Mouse (Mus musculus): ENCODE measurements around the gene Barx1.

The Barx1 gene

DNA sequence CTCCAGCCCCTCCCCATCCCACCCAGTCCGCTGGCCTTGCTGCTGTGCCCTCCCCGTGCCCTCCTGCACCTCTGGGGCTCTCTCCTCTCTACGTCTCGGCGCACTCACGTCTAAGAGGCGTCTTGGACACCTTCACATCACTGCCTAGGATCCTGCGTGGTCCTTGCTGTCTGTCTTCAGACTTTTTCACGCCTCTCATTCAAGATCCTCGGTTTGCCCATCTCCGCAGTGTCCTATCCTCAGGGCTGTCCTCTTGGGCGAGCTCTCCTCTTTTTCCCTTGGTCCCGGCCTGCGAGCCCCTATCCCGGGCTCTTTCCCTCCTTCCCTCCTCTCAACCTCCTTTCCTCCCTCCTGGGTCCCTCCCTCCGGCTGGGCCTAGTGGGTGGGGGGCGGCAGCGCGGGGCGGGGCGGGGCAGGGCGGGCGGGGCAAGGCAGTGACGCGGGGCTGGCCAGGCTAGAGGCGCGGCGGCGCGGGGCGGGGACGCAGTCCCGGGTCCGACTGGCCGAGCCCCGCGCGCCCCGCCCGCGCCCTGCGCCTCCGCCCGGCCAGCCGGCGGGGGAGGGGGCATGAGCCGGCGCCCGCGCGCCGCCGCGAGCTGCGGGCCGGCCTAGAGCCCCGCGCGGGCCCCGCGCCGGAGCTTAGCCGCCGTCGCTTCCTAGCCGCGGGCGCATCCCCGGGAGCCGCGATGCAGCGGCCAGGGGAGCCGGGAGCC, at the start of gene Barx1:
Gene Barx1, plus strand, starts transcription at position 568 of the 713 bp plus-strand sequence.
- DNase-seq (ENCODE audit: low spot score in 2 of 2) = no peak

DNA sequence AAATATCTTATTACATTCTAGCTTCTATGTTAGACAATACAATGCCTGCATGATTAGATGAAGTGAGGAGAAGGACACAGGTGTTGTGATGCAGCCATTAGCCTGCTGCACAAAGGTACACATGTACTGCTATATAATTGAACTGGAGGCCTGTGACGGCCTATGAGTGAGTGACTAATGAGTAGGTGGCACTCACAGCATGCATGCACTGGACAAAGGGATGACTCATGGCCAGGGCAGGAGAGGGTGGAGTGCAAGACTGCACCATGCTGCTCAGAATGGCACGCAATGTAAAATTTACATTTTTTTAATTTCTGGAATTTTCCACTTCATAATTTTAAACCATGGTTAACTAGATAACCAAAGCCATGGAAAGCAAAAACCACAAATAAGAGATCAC, 48.3 kb upstream of the Barx1 start:
- DNase-seq (ENCODE audit: low spot score in 2 of 2) = no peak

DNA sequence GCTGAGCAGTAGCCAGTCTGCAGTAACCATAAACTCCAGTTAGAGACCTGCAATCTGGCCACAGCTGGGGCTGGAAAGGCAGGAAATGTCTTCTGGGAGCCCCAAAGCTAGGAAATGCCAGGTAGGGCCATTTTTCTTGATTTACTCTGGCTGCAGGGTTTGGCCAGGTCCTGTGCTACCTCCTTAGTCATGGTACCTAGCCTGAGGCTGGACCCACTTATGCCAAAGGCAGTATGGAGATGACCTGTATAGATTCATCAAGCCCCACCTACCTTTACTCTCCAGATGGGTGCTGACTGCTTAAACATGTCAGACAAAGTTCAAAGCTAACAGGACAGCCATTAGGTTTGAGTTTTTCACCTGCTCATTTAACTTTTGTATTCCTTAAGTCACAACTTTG, 45.0 kb upstream of the Barx1 start:
- no peak for DNase-seq (ENCODE audit: low spot score in 2 of 2)

DNA sequence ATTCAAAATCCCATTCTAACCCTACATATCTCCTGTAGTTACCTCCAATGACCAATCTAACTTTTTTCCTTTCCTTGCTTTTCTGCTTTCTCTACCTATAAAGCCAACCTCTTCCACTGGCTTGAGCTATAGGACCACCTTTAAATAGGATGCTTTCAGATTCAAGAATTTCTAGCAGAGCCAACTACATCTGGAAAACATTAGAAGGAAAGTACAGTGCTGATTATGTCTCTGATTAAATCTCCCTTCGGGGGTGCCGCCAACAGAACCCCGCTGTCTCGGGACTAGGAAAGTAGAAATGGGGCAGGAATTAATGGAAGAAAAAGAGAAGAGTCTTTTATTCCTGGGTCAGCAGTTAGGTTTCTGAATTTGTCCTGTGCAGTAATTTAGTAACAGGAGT, 43.9 kb upstream of the Barx1 start:
- DNase-seq (ENCODE audit: low spot score in 2 of 2) = no peak

DNA sequence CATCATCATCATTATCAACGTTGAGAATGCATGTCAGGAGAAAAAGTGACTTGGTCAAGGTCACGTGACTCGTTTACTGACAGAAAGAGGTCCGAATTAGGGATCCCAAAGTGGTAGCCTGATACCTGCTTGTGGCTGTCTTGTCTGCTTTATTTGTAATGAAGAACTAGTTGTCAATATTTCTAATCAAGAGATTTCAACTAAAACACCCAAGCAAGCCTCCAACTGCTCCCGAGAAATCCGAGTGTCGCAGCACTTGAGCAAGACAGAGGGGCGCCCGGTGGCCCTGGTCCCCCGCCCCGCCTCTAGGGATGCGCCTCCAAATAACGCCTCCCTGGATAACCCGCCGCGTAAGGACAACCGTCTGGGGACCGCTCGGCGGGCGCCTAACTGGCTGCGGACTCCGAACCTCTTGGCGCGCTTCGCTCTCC, 37.8 kb upstream of the Barx1 start:
- no peak for DNase-seq (ENCODE audit: low spot score in 2 of 2)

DNA sequence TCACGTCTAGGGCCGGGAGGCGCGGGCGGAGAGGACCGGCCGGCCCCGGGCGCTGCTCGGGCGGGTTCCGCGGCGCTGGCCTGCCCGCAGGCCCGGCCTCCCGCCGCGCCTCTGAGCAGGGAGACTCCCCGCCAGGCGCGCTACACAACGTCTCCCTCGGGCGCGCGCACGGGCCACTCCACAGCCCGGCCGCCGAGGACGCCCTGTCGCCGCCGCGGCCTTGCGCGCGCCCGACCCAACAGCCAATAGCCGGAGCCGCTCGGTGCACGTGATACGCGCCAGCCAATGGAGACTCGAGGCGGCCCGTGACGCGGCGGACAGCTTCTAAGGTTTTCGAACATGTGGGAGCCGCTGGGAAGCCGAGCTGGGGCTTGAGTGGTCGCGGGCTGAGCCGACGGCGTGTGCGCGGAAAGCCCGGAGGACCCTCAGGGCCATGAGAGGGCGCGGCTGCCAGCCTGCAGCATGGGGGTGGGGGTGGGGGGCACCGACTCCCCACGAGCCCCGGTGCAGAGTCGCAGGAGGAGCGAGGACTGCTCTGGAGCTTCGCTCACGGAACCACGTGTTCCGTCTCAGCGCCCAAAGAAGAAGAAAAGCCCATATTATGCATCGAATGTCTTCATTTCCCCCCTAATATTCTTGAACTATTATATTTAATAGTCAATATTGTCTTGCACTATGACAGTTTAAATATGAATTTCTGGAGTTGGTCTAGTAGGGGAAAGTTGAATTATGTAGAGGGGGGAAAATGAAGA, 37.2 kb upstream of the Barx1 start, which contains the start of gene Ptpdc1:
Gene Ptpdc1, minus strand, starts transcription at position 232 of the 752 bp plus-strand sequence.
- peak; percentile 93 to 97 for DNase-seq (ENCODE audit: low spot score in 2 of 2)

DNA sequence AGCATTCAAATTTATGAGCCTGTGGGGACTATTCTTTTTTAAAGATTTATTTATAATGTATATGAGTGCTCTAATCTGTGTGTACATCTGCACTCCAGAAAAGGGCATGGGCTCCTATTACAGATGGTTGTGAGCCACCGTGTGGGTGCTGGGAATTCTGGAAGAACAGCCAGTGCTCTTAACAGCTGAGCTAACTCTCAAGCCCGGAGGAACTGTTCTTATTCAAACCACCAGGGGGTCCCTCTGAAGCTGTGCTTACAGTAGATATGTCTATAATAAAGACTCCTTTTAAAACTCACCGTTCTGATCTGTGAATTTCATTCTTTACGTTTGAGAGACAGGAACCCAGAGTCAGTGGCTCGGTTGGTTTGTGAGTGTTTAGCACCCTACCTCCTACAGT, 31.1 kb upstream of the Barx1 start:
- DNase-seq (ENCODE audit: low spot score in 2 of 2) = no peak

DNA sequence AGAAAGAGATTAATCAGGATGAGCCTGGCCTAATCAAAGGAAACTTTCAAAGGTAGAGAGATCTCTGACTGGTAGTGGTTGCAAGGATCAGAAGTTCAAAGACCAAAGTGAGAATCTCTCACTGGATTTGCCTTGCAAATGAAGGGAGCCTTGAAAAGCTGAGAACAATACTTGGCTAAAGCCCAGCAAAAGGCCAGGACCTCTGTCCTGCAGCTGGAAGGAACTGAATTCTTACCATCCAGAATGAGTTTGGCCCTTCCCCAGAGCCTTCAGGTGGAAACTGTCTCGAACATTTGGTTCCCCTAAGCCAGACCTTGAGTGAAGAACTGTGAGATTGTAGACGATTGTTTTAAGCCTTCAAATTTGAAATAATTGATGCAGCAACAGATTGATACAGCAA, 25.1 kb upstream of the Barx1 start:
- no peak for DNase-seq (ENCODE audit: low spot score in 2 of 2)

DNA sequence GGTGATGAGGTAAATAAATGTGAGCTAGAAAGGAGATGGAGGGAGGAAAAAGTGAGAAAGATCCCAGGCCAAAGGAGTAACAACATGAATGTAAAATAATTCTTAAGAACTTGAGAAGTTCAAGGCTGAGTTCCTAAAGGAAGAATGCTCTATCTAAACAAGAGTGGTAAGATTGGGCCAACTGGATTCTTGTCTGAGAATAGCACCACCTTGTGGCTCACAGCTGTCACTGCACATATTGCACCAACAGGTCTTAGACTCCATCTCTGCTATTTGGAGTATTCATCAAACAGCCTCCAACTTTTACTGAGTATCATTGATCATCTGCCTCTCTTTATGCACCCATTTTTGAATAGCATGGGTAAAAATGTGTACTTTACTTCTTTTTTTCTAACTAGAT, 23.2 kb upstream of the Barx1 start:
- peak in 1 of 2 experiments; percentile 31 for DNase-seq (ENCODE audit: low spot score in 2 of 2)

DNA sequence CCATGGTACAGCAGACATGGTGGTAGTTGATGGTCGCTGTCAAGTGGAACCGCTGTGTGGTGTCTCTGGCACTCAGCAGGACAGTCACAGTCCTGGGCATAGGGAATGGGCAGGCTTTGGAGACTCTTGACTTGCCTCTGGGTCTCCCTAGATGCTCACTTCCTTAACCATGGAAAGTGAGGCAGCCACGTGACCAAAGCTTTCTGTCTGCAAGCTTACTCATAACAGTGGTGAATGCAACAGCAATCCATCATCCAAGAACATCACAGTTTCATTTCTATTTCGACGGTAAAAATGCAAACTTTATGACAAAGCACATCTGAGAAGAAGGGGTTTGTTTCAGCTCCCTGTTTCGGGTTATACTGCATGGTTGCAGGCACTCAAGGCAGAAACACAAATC, 19.7 kb upstream of the Barx1 start:
- no peak for DNase-seq (ENCODE audit: low spot score in 2 of 2)

DNA sequence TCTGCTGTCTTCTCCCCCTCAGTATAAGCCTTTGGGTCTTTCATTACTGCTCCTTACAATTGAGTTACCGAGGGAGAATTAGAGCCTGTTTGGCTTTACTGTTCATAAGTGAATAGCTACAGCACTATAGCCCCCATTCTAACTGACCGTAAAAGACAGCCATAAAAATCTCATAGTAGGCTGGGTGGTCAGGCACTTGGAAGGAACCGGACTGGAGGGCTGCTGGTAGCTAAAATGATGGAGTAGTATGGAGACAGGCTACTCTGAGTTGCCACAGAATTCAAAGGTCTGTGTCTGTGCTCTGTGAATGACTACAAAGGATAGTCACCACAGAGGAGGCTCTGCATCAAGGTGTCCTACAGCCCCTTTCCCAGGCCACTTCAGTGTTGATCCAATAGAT, 18.8 kb upstream of the Barx1 start:
- no peak for DNase-seq (ENCODE audit: low spot score in 2 of 2)

DNA sequence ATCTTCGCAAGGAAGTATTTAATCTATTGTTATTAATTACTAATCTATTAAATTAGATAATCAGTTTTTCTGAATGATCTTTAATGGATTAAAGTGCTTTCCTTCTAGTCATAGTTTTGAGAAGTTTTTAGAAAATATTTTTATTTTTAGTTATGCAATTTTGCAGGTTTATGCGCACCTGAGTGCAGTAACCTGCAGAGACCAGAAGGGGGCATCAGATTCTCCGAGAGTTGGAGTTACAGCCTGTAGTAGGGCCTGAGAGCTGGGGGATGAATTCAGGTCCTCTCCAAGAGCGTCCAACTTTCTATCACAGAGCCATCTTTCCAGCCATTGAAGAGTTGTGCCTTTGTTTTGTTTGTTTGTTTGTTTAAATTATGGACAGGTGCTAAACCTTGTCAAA, 16.1 kb upstream of the Barx1 start:
- no peak for DNase-seq (ENCODE audit: low spot score in 2 of 2)

DNA sequence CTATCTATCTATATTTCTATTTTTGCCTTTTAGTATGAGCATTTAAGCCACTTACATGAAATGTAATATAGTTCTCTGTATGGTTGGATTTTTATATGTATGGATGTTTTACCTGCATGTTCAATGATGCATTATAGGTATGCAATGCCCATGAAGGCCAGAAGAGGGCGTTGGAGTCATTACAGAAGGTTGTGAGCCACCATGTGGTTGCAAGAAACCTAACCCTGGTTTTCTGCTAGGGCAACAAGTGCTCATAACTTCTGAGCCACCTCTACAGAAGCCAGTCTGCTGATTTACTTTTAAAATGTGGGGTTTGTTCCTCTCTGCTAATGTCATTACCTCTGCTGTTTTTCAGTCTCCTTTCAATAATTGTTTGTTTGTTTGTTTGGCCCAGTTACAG, 12.2 kb upstream of the Barx1 start:
- peak in 1 of 2 experiments; percentile 42 for DNase-seq (ENCODE audit: low spot score in 2 of 2)

DNA sequence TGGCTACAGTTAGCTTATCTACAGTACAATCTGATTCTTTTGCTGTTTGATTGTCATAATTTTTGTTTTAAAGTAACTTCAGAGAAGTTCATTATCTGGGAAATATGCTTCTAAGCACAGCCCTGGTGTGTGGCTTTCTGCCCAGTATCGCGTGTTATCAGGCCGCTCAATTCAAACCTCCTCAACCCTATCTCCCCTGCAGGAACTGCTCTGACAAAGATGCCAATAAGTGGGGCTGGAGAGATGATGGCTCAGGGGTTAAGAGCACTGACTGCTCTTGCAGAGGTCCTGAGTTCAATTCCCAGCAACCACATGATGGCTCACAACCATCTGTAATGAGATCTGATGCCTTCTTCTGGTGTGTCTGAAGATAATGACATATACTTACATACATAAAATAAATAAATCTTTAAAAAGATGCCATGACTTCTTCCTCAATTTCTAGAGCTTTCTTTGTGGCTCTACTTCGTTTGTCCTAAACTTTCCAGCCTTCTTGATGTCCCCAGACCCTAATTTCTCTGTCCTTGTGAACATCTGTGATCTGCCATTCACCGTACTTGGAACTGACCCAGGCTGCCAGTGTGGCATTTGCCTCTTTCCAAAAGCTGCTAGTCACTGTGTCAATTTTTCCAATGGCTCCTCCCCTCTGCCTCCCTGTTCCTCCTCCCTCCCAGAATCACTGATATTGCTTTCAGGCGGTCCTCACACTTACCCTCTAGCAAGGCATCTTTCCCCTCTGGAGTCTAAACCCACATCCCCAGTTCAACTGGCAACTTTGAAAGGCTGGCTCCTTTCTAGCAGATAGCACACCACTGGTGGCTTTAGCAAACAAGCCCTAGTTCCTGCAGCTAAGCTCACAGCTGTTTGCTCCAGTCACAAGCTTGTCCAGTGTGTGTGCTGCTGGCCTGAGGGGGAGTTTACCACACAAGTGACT, 11.4 kb upstream of the Barx1 start:
- DNase-seq (ENCODE audit: low spot score in 2 of 2) = peak in 1 of 2 experiments; percentile 42

DNA sequence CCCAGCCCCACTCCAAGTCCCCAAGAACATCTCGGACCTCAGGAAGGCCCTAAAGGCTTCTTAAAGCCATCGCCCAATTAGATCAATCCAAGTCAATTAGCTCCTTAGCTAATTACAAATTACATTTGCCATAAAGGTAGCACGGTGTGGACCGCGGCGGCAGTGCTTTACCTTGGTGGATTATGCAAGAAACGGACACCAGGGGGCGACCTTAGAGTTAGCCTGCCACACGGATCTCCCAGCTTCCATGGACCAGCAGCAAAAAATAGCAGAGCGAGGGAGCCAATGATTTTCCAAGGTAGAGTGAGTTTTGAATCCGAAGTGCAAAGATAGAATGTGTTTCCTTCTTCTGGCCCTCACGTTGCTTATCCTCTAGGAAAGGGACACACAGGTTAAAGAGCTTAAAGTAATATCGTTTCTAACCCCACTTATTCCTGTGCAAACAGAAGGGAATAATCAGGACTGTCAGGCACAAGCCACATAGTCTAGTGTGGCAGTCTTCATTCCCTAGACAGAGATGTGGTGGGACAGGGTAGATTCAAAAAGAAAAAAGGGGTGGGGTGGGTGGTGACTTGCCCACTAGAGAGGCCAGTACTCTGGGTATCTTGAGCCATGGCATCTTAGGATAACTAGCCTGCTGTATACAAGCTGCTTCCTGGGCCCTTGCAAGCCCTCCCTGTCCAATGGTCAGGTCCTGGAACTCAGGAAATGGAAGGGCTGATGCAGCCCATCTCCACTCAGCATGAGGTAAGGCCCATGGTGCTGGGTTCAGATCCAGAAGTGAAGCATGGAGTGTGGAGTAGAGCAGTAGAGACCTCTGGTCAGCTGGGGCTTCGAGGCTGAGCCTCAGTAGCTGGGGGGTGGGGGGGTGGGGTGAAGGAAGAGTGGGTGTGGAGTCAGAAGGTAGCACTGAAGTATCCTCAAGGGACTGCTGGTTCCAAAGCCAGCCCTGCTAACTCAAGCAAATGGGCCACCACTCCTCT, 8.7 kb upstream of the Barx1 start:
- peak; percentile 53 to 86 for DNase-seq (ENCODE audit: low spot score in 2 of 2)

DNA sequence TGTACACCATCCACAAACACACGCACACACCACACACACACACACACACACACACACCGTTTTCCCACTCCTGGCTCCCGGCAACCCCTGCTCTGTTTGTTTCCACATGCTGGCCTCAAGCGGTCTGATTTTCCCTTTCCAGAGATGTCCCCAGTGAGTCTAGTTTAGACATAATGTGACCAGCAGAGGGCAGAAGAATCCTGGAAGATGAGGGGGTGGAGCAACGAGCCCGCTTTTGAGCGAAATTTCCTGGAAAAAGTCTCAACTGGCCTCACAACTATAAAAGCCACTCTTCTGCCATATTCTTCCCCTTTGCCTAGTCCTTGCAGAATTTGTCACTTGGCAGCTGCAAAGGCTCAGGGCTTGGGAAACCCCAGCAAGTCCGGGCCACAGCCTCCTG, 7.2 kb upstream of the Barx1 start:
- DNase-seq (ENCODE audit: low spot score in 2 of 2) = peak in 1 of 2 experiments; percentile 20

DNA sequence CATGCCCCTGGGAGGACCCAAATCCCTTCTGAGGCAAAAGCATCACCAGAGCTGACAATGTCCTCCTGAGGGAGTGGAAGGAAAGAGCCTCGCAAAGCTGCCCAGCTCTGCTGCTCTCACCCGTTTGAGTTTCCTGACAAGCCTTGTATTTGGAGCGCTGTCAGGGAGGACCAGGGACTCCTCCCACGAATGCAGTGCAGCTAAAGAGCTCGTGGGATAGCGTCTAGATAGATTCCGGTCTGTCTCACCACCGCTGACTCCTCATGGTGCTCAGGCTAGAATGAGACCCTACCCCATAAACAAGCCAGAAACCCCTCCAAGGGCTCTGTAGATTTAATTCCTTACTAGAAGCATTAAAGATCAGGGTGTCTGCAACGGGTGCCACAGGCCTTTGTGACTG, 5.0 kb upstream of the Barx1 start:
- no peak for DNase-seq (ENCODE audit: low spot score in 2 of 2)

DNA sequence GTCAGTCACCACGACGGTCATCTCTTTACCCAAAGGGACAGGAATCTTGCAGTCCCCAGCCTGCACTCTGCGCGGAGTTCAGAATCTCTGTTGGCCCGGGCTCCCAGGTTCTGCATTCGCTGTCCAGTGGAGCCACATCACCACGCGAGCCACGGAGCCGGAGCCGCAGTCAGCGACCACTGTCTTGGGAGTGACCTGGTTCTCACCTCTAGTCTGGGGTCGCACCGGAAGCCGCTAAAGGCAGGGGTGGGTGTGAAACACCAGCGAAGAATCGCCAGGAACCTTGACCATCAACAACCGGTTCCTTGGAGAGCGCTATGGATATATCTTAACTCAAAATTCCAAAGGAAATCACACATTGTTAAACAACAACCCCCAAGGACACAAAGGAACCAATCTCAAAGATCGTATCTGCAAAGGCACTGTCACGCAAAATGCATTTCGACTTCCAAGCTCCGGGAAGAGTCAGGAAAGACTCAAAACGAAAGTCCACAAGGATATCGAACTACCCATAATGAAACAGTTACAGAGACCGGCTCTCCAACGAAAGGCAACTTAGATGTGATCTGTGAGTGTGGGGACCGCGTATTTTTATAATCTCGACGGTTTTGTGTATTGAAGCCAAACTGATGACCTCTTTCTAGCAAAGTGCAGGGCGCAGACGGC, 4.1 kb upstream of the Barx1 start:
- DNase-seq (ENCODE audit: low spot score in 2 of 2) = no peak

DNA sequence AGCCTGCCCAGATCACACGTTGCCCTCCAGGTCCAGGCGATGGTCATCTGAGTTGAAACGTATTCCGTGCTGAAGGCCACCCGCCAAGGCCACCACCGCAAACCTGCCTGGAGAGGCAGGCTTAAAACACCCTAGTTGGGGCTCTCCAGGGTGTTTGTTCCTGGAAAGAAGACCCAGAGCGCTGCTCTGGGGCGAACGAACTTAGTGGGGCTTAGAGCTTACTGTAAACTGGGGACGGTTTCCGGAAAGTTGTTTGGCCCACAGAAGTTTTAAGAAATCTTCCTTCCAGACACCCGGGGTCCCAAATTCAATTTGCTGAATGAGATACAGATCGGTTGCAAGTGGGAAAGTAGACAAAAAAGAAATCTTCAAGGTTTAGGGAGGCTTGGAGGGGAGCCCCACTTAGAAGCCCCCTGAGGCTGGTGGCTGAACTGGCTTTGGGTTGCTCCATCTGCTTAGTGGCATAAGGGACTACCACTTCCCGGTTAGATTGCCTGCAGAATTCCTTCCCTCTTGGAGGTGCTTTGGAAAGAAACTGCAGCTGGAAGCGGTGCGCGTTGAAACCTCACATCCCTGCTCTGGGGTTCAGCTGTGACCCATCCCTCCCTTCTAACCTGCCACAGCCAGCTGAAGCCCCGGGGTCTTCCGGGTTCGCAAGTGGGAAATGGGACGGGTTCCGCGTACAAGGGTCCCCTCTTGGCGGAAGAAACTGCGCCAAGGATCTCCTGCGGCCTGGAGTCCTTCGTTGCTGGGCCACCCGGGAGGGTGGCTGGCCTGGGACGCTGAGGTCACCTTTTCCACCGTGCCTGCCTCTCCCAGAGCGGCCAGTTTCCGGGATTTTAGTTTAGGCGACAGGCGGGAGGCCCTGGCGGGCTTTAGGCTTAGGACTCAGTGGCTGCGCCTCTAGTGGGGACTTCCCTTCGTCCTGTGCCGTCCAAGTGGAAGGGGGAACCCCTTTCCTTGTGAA, 3.3 kb upstream of the Barx1 start:
- DNase-seq (ENCODE audit: low spot score in 2 of 2) = no peak

All from spleen, postnatal 4 days (tissue).